Mouse (Mus musculus) spleen, adult 12 weeks (tissue): Measurements from ENCODE around the gene Tcam1.

Experiments
- DNase-seq: peaks from one replicate; pipeline ENCODE4 v3.0.0; 2022; ENCODE audit warnings: low spot score

The Tcam1 gene

GRCm38 (mm10) chr11:106318406-106319366, 42.2 kb downstream of the Tcam1 start:
- DNase-seq, result no peak

- peak; percentile 54 for DNase-seq
Observed at GRCm38 (mm10) chr11:106324858-106325257, 48.4 kb downstream of the Tcam1 start.

- peak; percentile 58 for DNase-seq
Observed at GRCm38 (mm10) chr11:106325566-106326206, 49.2 kb downstream of the Tcam1 start.

GRCm38 (mm10) chr11:106326475-106326874, 50.0 kb downstream of the Tcam1 start:
- no peak for DNase-seq

GRCm38 (mm10) chr11:106328521-106328920, 52.0 kb downstream of the Tcam1 start:
- no peak for DNase-seq

- DNase-seq, result no peak
Observed at GRCm38 (mm10) chr11:106329128-106329527, 52.7 kb downstream of the Tcam1 start.

GRCm38 (mm10) chr11:106329682-106330081, 53.2 kb downstream of the Tcam1 start:
- DNase-seq, result peak; percentile 46

GRCm38 (mm10) chr11:106332458-106332857, 56.0 kb downstream of the Tcam1 start:
- DNase-seq, result no peak

- no peak for DNase-seq
Observed at GRCm38 (mm10) chr11:106334066-106334465, 57.6 kb downstream of the Tcam1 start.

- DNase-seq, result no peak
Observed at GRCm38 (mm10) chr11:106338029-106338428, 61.6 kb downstream of the Tcam1 start.
